Mouse (Mus musculus): ENCODE data around the gene Cacnb4.

GRCm38 (mm10) chr2:52557503-52558275, 118.9 kb downstream of the Cacnb4 start:
- TF ChIP-seq CTCF (IDR thresholded peaks at IDR 0.05; ENCODE audit: insufficient read depth, low read length) (no peak), POLR2A (IDR thresholded peaks at IDR 0.05; ENCODE audit: borderline replicate concordance, extremely low read depth, low read depth, low read length) (no peak)
